30 mouse cellular contexts compared by ENCODE assay signal in the genomic region with DNA sequence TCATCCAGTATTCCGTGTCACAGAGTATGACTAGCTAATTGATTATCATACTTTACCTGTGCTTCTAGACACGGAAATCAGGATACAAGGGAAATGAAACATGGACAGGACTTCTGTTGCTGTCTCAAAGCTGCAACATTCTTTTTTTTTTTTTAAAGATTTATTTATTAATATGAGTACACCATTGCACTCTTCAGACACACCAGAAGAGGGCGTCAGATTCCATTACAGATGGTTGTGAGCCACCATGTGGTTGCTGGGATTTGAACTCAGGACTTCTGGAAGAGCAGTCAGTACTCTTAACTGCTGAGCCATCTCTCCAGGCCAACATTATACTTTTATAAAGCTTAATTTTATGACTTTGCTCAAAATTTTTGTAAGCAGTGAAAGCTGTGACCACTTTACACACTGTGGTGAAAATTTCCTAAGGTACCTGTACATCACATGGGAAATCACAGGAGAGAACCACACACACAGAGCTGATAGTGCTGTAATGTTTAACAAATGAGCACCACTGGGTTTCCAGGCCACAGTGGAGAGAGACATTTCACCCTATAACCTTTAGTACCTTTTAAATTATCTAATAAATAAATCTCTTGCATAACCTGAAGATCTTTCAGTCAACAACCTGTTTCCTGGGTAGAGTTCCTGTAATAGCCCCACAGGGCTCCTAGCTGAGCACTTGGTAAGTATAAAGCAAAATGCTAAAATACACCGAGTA. TPM values are rescaled to one million over a fixed set of nuclear protein-coding genes. Genes with fewer than 3 reads are reported as not detected.
A peak's percentile ranks its signal among the peaks of the same experiment; 100 is the strongest.
DNase-seq lines count a peak whose midpoint lies in the region; ATAC-seq and TF ChIP-seq lines count a peak whose summit lies in the region.
"Had no signal": no experiment of that assay in that cellular context is flagged by ENCODE, and none has a peak within 500 bp of the region (broad histone marks: within the 10 kb centered on the region; RNA-seq: fewer than 3 reads in every experiment).

No protein-coding gene starts in this region.

- H3K4me3 ChIP-seq in heart, adult 2 months = peak overlapping the region; percentile 21; the same call in 1 of the 2 replicates
- H3K4me3 ChIP-seq in kidney, embryonic 15.5 days (replicated peaks) = no peak overlapping the region
- no peak overlapping the region for H3K4me3 ChIP-seq in liver, postnatal 0 days (ENCODE audit: low read depth, low read length)
- no peak overlapping the region for H3K4me3 ChIP-seq in liver, embryonic 12.5 days
- H3K4me3 ChIP-seq: embryonic facial prominence, embryonic 13.5 days; erythroblast, embryonic 14.5 days; forebrain, embryonic 12.5 days; hindbrain, embryonic 10.5 days; limb, embryonic 15.5 days; myocyte; neural tube, embryonic 13.5 days had no signal

- peaks cover 74% of the 10 kb centered on the region for H3K36me3 ChIP-seq in heart, adult 2 months (ENCODE audit: control insufficient read depth, insufficient read depth, low read length)
- H3K36me3 ChIP-seq in kidney, embryonic 15.5 days = peaks cover 95% of the 10 kb centered on the region
- H3K36me3 ChIP-seq in liver, postnatal 0 days (replicated peaks; ENCODE audit: insufficient read depth, low read length) = peaks cover 50% of the 10 kb centered on the region
- H3K36me3 ChIP-seq in liver, embryonic 12.5 days = peaks cover 90% of the 10 kb centered on the region

- no peak for TF ChIP-seq EP300 in heart, adult 2 months (IDR thresholded peaks at IDR 0.05; ENCODE audit: insufficient read depth, low read depth, low read length)
- peak; percentile 37; the same call in 1 of the 2 replicates for TF ChIP-seq EP300 in liver, postnatal 0 days (IDR thresholded peaks at IDR 0.05; ENCODE audit: low read depth)

- no peak overlapping the region for H3K4me2 ChIP-seq in kidney, embryonic 15.5 days
- no peak overlapping the region for H3K4me2 ChIP-seq in liver, postnatal 0 days (ENCODE audit: low read depth, low read length)
- no peak overlapping the region for H3K4me2 ChIP-seq in liver, embryonic 12.5 days
- H3K4me2 ChIP-seq: embryonic facial prominence, embryonic 13.5 days; forebrain, embryonic 12.5 days; heart, embryonic 11.5 days; limb, embryonic 15.5 days; lung, embryonic 14.5 days; neural tube, embryonic 13.5 days had no signal

- H3K27me3 ChIP-seq in heart, adult 2 months (ENCODE audit: control insufficient read depth, insufficient read depth, low read length) = no peaks in the 10 kb centered on the region
- H3K27me3 ChIP-seq in kidney, embryonic 15.5 days = no peaks in the 10 kb centered on the region
- no peaks in the 10 kb centered on the region for H3K27me3 ChIP-seq in liver, postnatal 0 days (ENCODE audit: insufficient read depth, low read length)
- no peaks in the 10 kb centered on the region for H3K27me3 ChIP-seq in liver, embryonic 12.5 days (replicated peaks)
- H3K27me3 ChIP-seq: embryonic facial prominence, embryonic 13.5 days; forebrain, embryonic 12.5 days; limb, embryonic 15.5 days; neural tube, embryonic 13.5 days had no signal

- H3K27ac ChIP-seq in heart, adult 2 months = no peak overlapping the region; the same call in 1 of the 2 replicates
- H3K27ac ChIP-seq in kidney, embryonic 15.5 days = no peak overlapping the region
- H3K27ac ChIP-seq in liver, postnatal 0 days (ENCODE audit: low read depth) = peak overlapping the region; percentile 81
- H3K27ac ChIP-seq in liver, embryonic 12.5 days = no peak overlapping the region
- H3K27ac ChIP-seq: embryonic facial prominence, embryonic 13.5 days; forebrain, embryonic 12.5 days; hindbrain, embryonic 10.5 days; limb, embryonic 15.5 days; macrophage; neural tube, embryonic 13.5 days had no signal

- H3K9ac ChIP-seq in heart, adult 2 months (ENCODE audit: low read depth, low read length) = peak overlapping the region; percentile 44; the same call in 1 of the 2 replicates
- no peak overlapping the region for H3K9ac ChIP-seq in kidney, embryonic 15.5 days
- no peak overlapping the region for H3K9ac ChIP-seq in liver, postnatal 0 days (replicated peaks)
- H3K9ac ChIP-seq in liver, embryonic 12.5 days = no peak overlapping the region
- H3K9ac ChIP-seq: embryonic facial prominence, embryonic 13.5 days; forebrain, embryonic 12.5 days; limb, embryonic 15.5 days; lung, embryonic 14.5 days; neural tube, embryonic 13.5 days had no signal

- WGBS in heart, adult 2 months = 56% methylated on average over 4 of the region's 4 CpGs
- WGBS in kidney, embryonic 15.5 days = 84% methylated on average over 4 of the region's 4 CpGs
- 77% methylated on average over 4 of the region's 4 CpGs for WGBS in liver, postnatal 0 days (ENCODE audit: insufficient replicate concordance)
- WGBS in liver, embryonic 12.5 days (ENCODE audit: insufficient replicate concordance) = 75% methylated on average over 4 of the region's 4 CpGs

- H3K4me1 ChIP-seq in heart, adult 2 months (ENCODE audit: control insufficient read depth, insufficient read depth, low read length) = peaks cover 4% of the 10 kb centered on the region
- H3K4me1 ChIP-seq in kidney, embryonic 15.5 days = no peaks in the 10 kb centered on the region
- H3K4me1 ChIP-seq in liver, postnatal 0 days (ENCODE audit: insufficient read depth) = peaks cover 6% of the 10 kb centered on the region; the same call in 1 of the 2 replicates
- no peaks in the 10 kb centered on the region for H3K4me1 ChIP-seq in liver, embryonic 12.5 days
- H3K4me1 ChIP-seq: embryonic facial prominence, embryonic 13.5 days; forebrain, embryonic 12.5 days; hindbrain, embryonic 10.5 days; limb, embryonic 15.5 days had no signal

- TF ChIP-seq POLR2A in heart, adult 2 months (IDR thresholded peaks at IDR 0.05; ENCODE audit: insufficient read depth, low read depth, low read length) = no peak

- TF ChIP-seq CTCF in heart, adult 2 months (IDR thresholded peaks at IDR 0.05) = peak; percentile 52
- 0 out of 2 replicates have a peak, but pooled peaks have one; percentile 9 for TF ChIP-seq CTCF in liver, postnatal 0 days (IDR thresholded peaks at IDR 0.05; ENCODE audit: low read depth)

- no peaks in the 10 kb centered on the region for H3K9me3 ChIP-seq in kidney, embryonic 15.5 days (replicated peaks)
- no peaks in the 10 kb centered on the region for H3K9me3 ChIP-seq in liver, postnatal 0 days (ENCODE audit: low read length)
- H3K9me3 ChIP-seq in liver, embryonic 12.5 days (replicated peaks) = no peaks in the 10 kb centered on the region
- H3K9me3 ChIP-seq: embryonic facial prominence, embryonic 13.5 days; forebrain, embryonic 12.5 days; hindbrain, embryonic 10.5 days; limb, embryonic 15.5 days; neural tube, embryonic 13.5 days had no signal

- no peak for DNase-seq in heart, adult 2 months
- DNase-seq in heart, postnatal 4 days = no peak
- peak; percentile 46 for DNase-seq in kidney, adult 9 months
- no peak for DNase-seq in liver, postnatal 0 days
- DNase-seq in cerebellum, postnatal 10 days = no peak
- DNase-seq: adrenal gland, adult 2 months; cerebellum, adult 2 months; cerebellum, postnatal 36 days; embryo, embryonic 11 days; kidney, adult 18-20 months; kidney, postnatal 25 days; left cerebral cortex, postnatal 4 days; lung, embryonic 14.5 days; retina, postnatal 1 day; right cerebral cortex, postnatal 25 days; spleen, adult 18-20 months had no signal

- no peaks in the 10 kb centered on the region; the same call in 1 of the 2 replicates for H3K79me2 ChIP-seq in heart, adult 2 months (replicated peaks; ENCODE audit: control insufficient read depth, insufficient read depth, low read length)

- intact Hi-C loops in heart, adult 2 months (cut with DNase I) = no loop called here

- no peak for ATAC-seq in kidney, embryonic 15.5 days (replicated peaks; ENCODE audit: low FRiP score)
- peak; percentile 92 for ATAC-seq in liver, postnatal 0 days
- no peak for ATAC-seq in liver, embryonic 12.5 days
- ATAC-seq: CD4-positive, CD25-positive, alpha-beta regulatory T cell, adult 4 months; hindbrain, embryonic 16.5 days; midbrain, embryonic 16.5 days had no signal

RNA-seq across cellular contexts. Expression of a gene that starts 27.2 kb away (rescaled TPM):
- total RNA-seq in heart, adult 2 months (2021) = over 10,000 TPM; 11,796 to 13,259 TPM
- polyA plus RNA-seq in heart, adult 2 months (2012; rRNA removed) = 3,546 and 6,285 TPM in 2 replicates
- 1,000 to 10,000 TPM; 5,023 to 5,799 TPM for total RNA-seq in heart, postnatal 4 days (2021)
- polyA plus RNA-seq in kidney, embryonic 15.5 days (2015; fragmentation: Nextera tagmentation; extraction: Ambion mirVana) = 37.3 and 37.8 TPM in 2 replicates
- 13.5 and 14.8 TPM in 2 replicates for polyA plus RNA-seq in liver, postnatal 0 days (2015; fragmentation: Nextera tagmentation; extraction: Ambion mirVana)
- polyA plus RNA-seq in liver, embryonic 12.5 days (2016; fragmentation: Nextera tagmentation; extraction: Ambion mirVana) = 44.2 and 45.7 TPM in 2 replicates

RNA-seq across cellular contexts. Expression of a gene that starts 53.3 kb away (rescaled TPM):
- total RNA-seq in heart, adult 2 months (2021) = 10 to 100 TPM; 25.9 to 27.1 TPM
- 23.2 and 25.4 TPM in 2 replicates for polyA plus RNA-seq in heart, adult 2 months (2012; rRNA removed)
- total RNA-seq in heart, postnatal 4 days (2021) = 10 to 100 TPM; 47.0 to 48.7 TPM
- 44.4 and 46.9 TPM in 2 replicates for polyA plus RNA-seq in kidney, embryonic 15.5 days (2015; fragmentation: Nextera tagmentation; extraction: Ambion mirVana)
- 11.0 and 11.8 TPM in 2 replicates for polyA plus RNA-seq in liver, postnatal 0 days (2015; fragmentation: Nextera tagmentation; extraction: Ambion mirVana)
- 23.3 and 23.9 TPM in 2 replicates for polyA plus RNA-seq in liver, embryonic 12.5 days (2016; fragmentation: Nextera tagmentation; extraction: Ambion mirVana)

Comparison
In these comparisons a context has a peak if more than half of its experiments do, and no peak if none do; other contexts are left out.
1. RNA of a gene that starts 27.2 kb away (polyA plus RNA-seq): 3,546 to 6,285 TPM in heart, adult 2 months; 44.2 to 45.7 TPM in liver, embryonic 12.5 days, 37.3 to 37.8 TPM in kidney, embryonic 15.5 days and 13.5 to 14.8 TPM in liver, postnatal 0 days; every median in the first group is over 10 times any median in the second.